Mouse (Mus musculus): Measurements from ENCODE around the gene Rab19.
A peak's percentile ranks its signal among the peaks of the same experiment; 100 is the strongest.
"Not testable (repeated sequence)": the region's sequence is repeated elsewhere in the genome, so short reads cannot be mapped to it uniquely, and the experiment has no call there.

The Rab19 gene

GRCm38 (mm10) chr6:39381125-39381880 is at the start of gene Rab19:
TSS of gene Rab19 (plus strand) at chr6:39381175.
- DNase-seq, result peak; percentile 59 to 64

- DNase-seq, result no peak
Observed at GRCm38 (mm10) chr6:39331998-39332700, 48.8 kb upstream of the Rab19 start.

GRCm38 (mm10) chr6:39334224-39334623 is 46.8 kb upstream of the Rab19 start:
- DNase-seq, result no peak

- DNase-seq, result no peak
Observed at GRCm38 (mm10) chr6:39334873-39335272, 46.1 kb upstream of the Rab19 start.

GRCm38 (mm10) chr6:39338359-39338758 is 42.6 kb upstream of the Rab19 start:
- no peak for DNase-seq

GRCm38 (mm10) chr6:39341798-39342197 is 39.2 kb upstream of the Rab19 start:
- no peak for DNase-seq

GRCm38 (mm10) chr6:39344020-39344419 is 37.0 kb upstream of the Rab19 start:
- DNase-seq, result peak; percentile 82 to 87

- DNase-seq, result no peak
Observed at GRCm38 (mm10) chr6:39345430-39345829, 35.5 kb upstream of the Rab19 start.

- peak in 1 of 2 experiments; percentile 29 for DNase-seq
Observed at GRCm38 (mm10) chr6:39346991-39347501, 33.9 kb upstream of the Rab19 start.

GRCm38 (mm10) chr6:39347880-39348814 is 32.8 kb upstream of the Rab19 start:
- no peak for DNase-seq

GRCm38 (mm10) chr6:39348946-39349345 is 32.0 kb upstream of the Rab19 start:
- no peak for DNase-seq

GRCm38 (mm10) chr6:39359207-39359606 is 21.8 kb upstream of the Rab19 start:
- DNase-seq, result not testable (repeated sequence)

GRCm38 (mm10) chr6:39362684-39363083 is 18.3 kb upstream of the Rab19 start:
- DNase-seq, result no peak

- DNase-seq, result no peak
Observed at GRCm38 (mm10) chr6:39369631-39370030, 11.3 kb upstream of the Rab19 start.

GRCm38 (mm10) chr6:39372042-39372441 is 8.9 kb upstream of the Rab19 start:
- DNase-seq, result no peak

GRCm38 (mm10) chr6:39372727-39373126 is 8.2 kb upstream of the Rab19 start:
- DNase-seq, result peak; percentile 55 to 61

- no peak for DNase-seq
Observed at GRCm38 (mm10) chr6:39373301-39373955, 7.5 kb upstream of the Rab19 start.

GRCm38 (mm10) chr6:39376775-39377174 is 4.2 kb upstream of the Rab19 start:
- DNase-seq, result no peak

- DNase-seq, result peak; percentile 90 to 91
Observed at GRCm38 (mm10) chr6:39377311-39377827, 3.6 kb upstream of the Rab19 start, which contains the start of gene Slc37a3. TSS of gene Slc37a3 (minus strand) at chr6:39377675.

GRCm38 (mm10) chr6:39378161-39378835 is 2.7 kb upstream of the Rab19 start:
- DNase-seq, result not testable (repeated sequence)

- peak; percentile 15 to 36 for DNase-seq
Observed at GRCm38 (mm10) chr6:39379224-39379623, 1.8 kb upstream of the Rab19 start.

Measured in lung, postnatal 4 days (tissue).